Mouse (Mus musculus) T-helper 17 cell (primary cell): ENCODE data around the gene Kirrel2.

Experiments
- in situ Hi-C, 2 experiments: fragments of 300-600 bp; cut with MboI, MseI; formaldehyde crosslinking; loops; 1 replicate in 1 of 2; 2 replicates in 1 of 2; pipeline ENCODE4 v1.15.1; 2025; ENCODE audit warnings: high pct_unique_total_duplicates in 2 of 2

Kirrel2 gene

GRCm38 (mm10) chr7:30419561-30420499 lies 37.7 kb downstream of the Kirrel2 start, which contains the start of gene Hcst:
Gene Hcst (minus strand): TSS chr7:30419854.
- in situ Hi-C loops: loop anchor here in 1 of 2 experiments (25.0 kb wide), 1 partner anchor 1608 kb away; the partner anchor contains the start of gene Hnrnpl

GRCm38 (mm10) chr7:30417856-30418255 lies 39.6 kb downstream of the Kirrel2 start:
- in situ Hi-C loops: loop anchor here in 1 of 2 experiments (25.0 kb wide), 1 partner anchor 1606 kb away; the partner anchor contains the start of gene Hnrnpl

DNA sequence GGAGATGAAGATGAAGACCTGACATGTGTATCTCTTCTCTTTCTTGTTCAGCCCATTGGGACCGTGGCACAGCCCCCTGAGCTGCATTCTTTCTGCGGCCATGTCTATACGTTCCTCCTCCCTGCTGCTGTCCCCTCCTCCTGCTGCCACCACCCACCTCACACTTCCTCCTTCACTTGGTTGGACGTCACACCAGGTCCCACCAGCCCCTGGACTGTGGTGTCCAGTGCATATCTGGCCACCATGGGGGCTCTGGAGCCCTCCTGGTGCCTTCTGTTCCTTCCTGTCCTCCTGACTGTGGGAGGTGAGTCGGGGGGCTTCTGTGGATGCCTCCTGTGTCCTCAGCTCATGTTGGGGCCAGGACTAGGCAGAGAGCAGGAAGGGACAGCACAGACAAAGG lies 43.9 kb downstream of the Kirrel2 start, which contains the start of gene Tyrobp:
Gene Tyrobp, plus strand, starts transcription at position 165 of the 400 bp plus-strand sequence.
- in situ Hi-C loops: loop anchor here in 1 of 2 experiments (25.0 kb wide), 1 partner anchor 1601 kb away; the partner anchor contains the start of gene Hnrnpl

DNA sequence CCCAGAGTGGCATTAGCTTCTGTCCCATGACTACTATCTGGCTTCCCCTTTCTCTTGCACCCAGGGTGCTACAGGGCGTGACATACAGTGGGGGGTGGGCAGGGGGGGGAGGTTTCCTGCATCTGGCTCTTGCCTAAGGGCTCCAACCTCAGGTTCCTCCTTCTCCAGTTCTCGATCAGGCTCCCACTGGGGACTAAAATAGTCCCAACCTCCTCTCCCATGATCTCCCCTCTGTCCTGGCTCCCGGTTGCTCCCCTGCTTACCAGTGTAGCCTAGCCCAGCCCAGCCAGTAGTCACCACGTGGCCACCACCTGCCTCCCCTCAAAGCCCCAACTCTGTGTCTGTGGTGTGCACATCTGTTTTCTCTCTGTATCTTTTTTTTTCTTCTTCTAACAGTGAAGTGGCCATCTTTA lies 44.7 kb downstream of the Kirrel2 start:
- in situ Hi-C loops: loop anchor here in 1 of 2 experiments (25.0 kb wide), 1 partner anchor 1600 kb away; the partner anchor contains the start of gene Hnrnpl

GRCm38 (mm10) chr7:30411023-30411422 lies 46.5 kb downstream of the Kirrel2 start:
- in situ Hi-C loops: loop anchor here in 1 of 2 experiments (25.0 kb wide), 1 partner anchor 1599 kb away; the partner anchor contains the start of gene Hnrnpl

- in situ Hi-C loops: loop anchor here in 1 of 2 experiments (25.0 kb wide), 1 partner anchor 1597 kb away; the partner anchor contains the start of gene Hnrnpl
These were observed 47.7 kb downstream of the Kirrel2 start for GRCm38 (mm10) chr7:30409789-30410188.

GRCm38 (mm10) chr7:30408639-30409038 lies 48.9 kb downstream of the Kirrel2 start:
- in situ Hi-C loops: loop anchor here in 1 of 2 experiments (25.0 kb wide), 1 partner anchor 1596 kb away; the partner anchor contains the start of gene Hnrnpl

- in situ Hi-C loops: loop anchor here in 1 of 2 experiments (25.0 kb wide), 1 partner anchor 1590 kb away; the partner anchor contains the start of gene Hnrnpl
These were observed 55.1 kb downstream of the Kirrel2 start for GRCm38 (mm10) chr7:30402343-30402742.

DNA sequence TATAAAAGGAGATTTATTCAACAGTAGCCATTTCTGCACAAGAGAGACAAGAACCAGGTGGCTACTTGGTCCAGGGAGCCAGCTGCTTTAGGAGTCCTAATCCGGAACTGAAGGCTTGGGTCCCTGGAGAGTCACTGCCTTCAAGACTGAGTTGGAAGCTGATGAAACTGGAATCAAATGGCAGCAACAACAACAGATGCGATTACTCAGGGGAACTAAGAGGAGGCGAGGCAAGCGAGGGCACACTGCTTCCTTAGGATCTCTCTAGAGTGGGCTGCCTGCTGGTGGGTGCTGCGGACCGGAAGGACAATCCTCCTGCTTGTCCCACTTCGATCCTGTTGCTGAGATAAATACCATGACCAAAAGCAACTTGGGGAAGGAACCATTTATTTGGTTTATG lies 57.8 kb downstream of the Kirrel2 start:
- in situ Hi-C loops: loop anchor here in 1 of 2 experiments (25.0 kb wide), 1 partner anchor 1587 kb away; the partner anchor contains the start of gene Hnrnpl
